Mouse (Mus musculus) heart, postnatal 0 days (tissue): Measurements from ENCODE around the gene Zfp950. TPM values are rescaled to one million over a fixed set of nuclear protein-coding genes. Genes with fewer than 3 reads are reported as not detected.
"Not testable (repeated sequence)": the region's sequence is repeated elsewhere in the genome, so short reads cannot be mapped to it uniquely, and the experiment has no call there.

Source experiments
- ATAC-seq: fragments of 200-750 bp; cut with Nextera tagmentation; 2 replicates; pipeline ENCODE4 v1.8.0; 2017; ENCODE audit warnings: low read depth, moderate number of reproducible peaks, moderate library complexity; ENCODE audit not compliant: insufficient read depth
- DNase-seq: peaks from one replicate; pipeline ENCODE4 v3.0.0-alpha.2; 2016; ENCODE audit warnings: low spot score
- H3K27ac ChIP-seq: fragments of 300-500 bp; sonication (generic); 2 replicates; pipeline ENCODE4 v1.5.1; 2014; ENCODE audit warnings: low read depth, mild to moderate bottlenecking
- H3K27me3 ChIP-seq: fragments of 300-500 bp; sonication (generic); 2 replicates; pipeline ENCODE4 v1.6.1; 2014; ENCODE audit warnings: low read length, mixed read lengths; ENCODE audit not compliant: control insufficient read depth, insufficient read depth
- H3K36me3 ChIP-seq: fragments of 300-500 bp; sonication (generic); replicated peaks from 2 replicates; pipeline ENCODE4 v1.6.1; 2014; ENCODE audit warnings: low read length, mixed read lengths; ENCODE audit not compliant: control insufficient read depth, insufficient read depth
- H3K4me1 ChIP-seq: fragments of 300-500 bp; sonication (generic); 2 replicates; pipeline ENCODE4 v1.6.1; 2014; ENCODE audit warnings: antibody characterized with exemption; ENCODE audit not compliant: control insufficient read depth, insufficient read depth
- H3K4me2 ChIP-seq: fragments of 300-500 bp; sonication (generic); 2 replicates; pipeline ENCODE4 v1.6.1; 2014; ENCODE audit warnings: low read depth, mild to moderate bottlenecking, low read length, moderate library complexity
- H3K4me3 ChIP-seq: fragments of 300-500 bp; sonication (generic); 2 replicates; pipeline ENCODE4 v1.5.1; 2014; ENCODE audit warnings: low read depth, low read length
- H3K9ac ChIP-seq: fragments of 300-500 bp; sonication (generic); replicated peaks from 2 replicates; pipeline ENCODE4 v1.6.1; 2014; ENCODE audit warnings: low read depth, low read length, mixed read lengths
- H3K9me3 ChIP-seq: fragments of 300-500 bp; sonication (generic); replicated peaks from 2 replicates; pipeline ENCODE4 v1.6.1; 2016; ENCODE audit warnings: low read length; ENCODE audit not compliant: control insufficient read depth
- CTCF ChIP-seq: IDR thresholded peaks from 2 replicates; pipeline ENCODE4 v1.5.1; 2016; ENCODE audit warnings: antibody characterized with exemption, control low read depth, low read depth
- EP300 ChIP-seq: IDR thresholded peaks from 2 replicates; pipeline ENCODE4 v1.6.1; 2016; ENCODE audit warnings: antibody characterized with exemption, low read depth
- WGBS: fragments of 180-500 bp; shearing (Covaris S2); extraction: QIAGEN DNeasy Blood & Tissue Kit; methylation state at CpG from one replicate; pipeline ENCODE4 v1.1.7; 2014; 5-methylcytosine and 5-hydroxymethylcytosine counted together
- polyA plus RNA-seq: library from polyadenylated mRNA; unstranded; fragments of >200 nt; fragmentation: Nextera tagmentation; extraction: Ambion mirVana; gene quantifications from 2 replicates; pipeline ENCODE4 v1.2.1, GENCODE M21; 2015
- total RNA-seq: library from RNA; depleted of rRNA; stranded (reverse); fragments of >200 nt; gene quantifications from 2 replicates; pipeline ENCODE4 v1.2.3, GENCODE M21; 2014; ENCODE audit warnings: low replicate concordance; rRNA removed

Zfp950 gene
- total RNA-seq (9.5 and 12.5 TPM in 2 replicates), polyA plus RNA-seq (18.7 and 22.5 TPM in 2 replicates)

GRCm38 (mm10) chr19:61140342-61141206, at the start of gene Zfp950:
Zfp950 (minus strand) TSS chr19:61140840.
- Histone ChIP-seq H3K4me1 (peaks cover 12% of the 10 kb centered on the region; the same call in 1 of the 2 replicates), H3K27me3 (no peaks in the 10 kb centered on the region), H3K36me3 (no peaks in the 10 kb centered on the region), H3K9me3 (no peaks in the 10 kb centered on the region), H3K9ac (peak within 1 kb of the TSS; percentile 68), H3K27ac (peak within 1 kb of the TSS; percentile 63; the same call in 1 of the 2 replicates), H3K4me3 (peak within 1 kb of the TSS; percentile 80), H3K4me2 (peak within 1 kb of the TSS; percentile 70)
- under 1% methylated on average over 18 of the region's 18 CpGs for WGBS
- TF ChIP-seq CTCF = no peak
- no peak for TF ChIP-seq EP300
- peak; percentile 99 for ATAC-seq
- DNase-seq = peak; percentile 96

- not testable (repeated sequence) for H3K4me3 ChIP-seq, H3K4me1 ChIP-seq, H3K36me3 ChIP-seq, ATAC-seq, H3K27ac ChIP-seq, H3K9ac ChIP-seq, H3K4me2 ChIP-seq, H3K27me3 ChIP-seq, DNase-seq
- peaks cover 14% of the 10 kb centered on the region for H3K9me3 ChIP-seq
- 70% methylated on average over 2 of the region's 2 CpGs for WGBS
Observed at GRCm38 (mm10) chr19:61183590-61183989, 43.0 kb upstream of the Zfp950 start, which contains the start of gene Gm6020. Gm6020 (plus strand) TSS chr19:61183890.

- 0 out of 2 replicates have a peak within 1 kb of the TSS, but pooled peaks have one; percentile 6 for H3K9ac ChIP-seq
- no peak for DNase-seq
Observed at GRCm38 (mm10) chr19:61175756-61176324, 35.2 kb upstream of the Zfp950 start, which contains the start of gene Gm7102. Gm7102 (minus strand) TSS chr19:61176309.

GRCm38 (mm10) chr19:61151701-61152420, 11.2 kb upstream of the Zfp950 start:
- DNase-seq (no peak), ATAC-seq (peak; percentile 49; the same call in 1 of the 2 replicates)
- WGBS = 4% methylated on average over 27 of the region's 27 CpGs
- peak overlapping the region; percentile 43; the same call in 1 of the 2 replicates for H3K9ac ChIP-seq
- TF ChIP-seq CTCF = no peak
- TF ChIP-seq EP300 = no peak
- no peaks in the 10 kb centered on the region for H3K27me3 ChIP-seq
- H3K9me3 ChIP-seq = no peaks in the 10 kb centered on the region
- peak overlapping the region; percentile 49 for H3K4me3 ChIP-seq
- H3K4me1 ChIP-seq = peaks cover 2% of the 10 kb centered on the region; the same call in 1 of the 2 replicates
- H3K36me3 ChIP-seq = no peaks in the 10 kb centered on the region
- H3K4me2 ChIP-seq = peak overlapping the region; percentile 77
- no peak overlapping the region for H3K27ac ChIP-seq

More at GRCm38 (mm10) chr19:61175756-61176324, 35.2 kb upstream of the Zfp950 start, which contains the start of gene Gm7102:
- peak within 1 kb of the TSS; percentile 46 for H3K4me3 ChIP-seq
- H3K36me3 ChIP-seq = no peaks in the 10 kb centered on the region
- no peak for TF ChIP-seq CTCF
- TF ChIP-seq EP300 = no peak
- no peaks in the 10 kb centered on the region for H3K27me3 ChIP-seq
- 16% methylated on average over 39 of the region's 39 CpGs for WGBS
- H3K4me2 ChIP-seq = peak within 1 kb of the TSS; percentile 70
- no peak for ATAC-seq
- H3K9me3 ChIP-seq = no peaks in the 10 kb centered on the region
- no peaks in the 10 kb centered on the region for H3K4me1 ChIP-seq
- H3K27ac ChIP-seq = no peak within 1 kb of the TSS

- WGBS = 6% methylated on average over 8 of the region's 8 CpGs
- ATAC-seq = no peak
- no peak for DNase-seq
- no peak overlapping the region for H3K27ac ChIP-seq
- H3K9ac ChIP-seq = peak overlapping the region; percentile 43; the same call in 1 of the 2 replicates
- H3K4me3 ChIP-seq = peak overlapping the region; percentile 49
- H3K4me2 ChIP-seq = peak overlapping the region; percentile 77
- no peaks in the 10 kb centered on the region for H3K27me3 ChIP-seq
- TF ChIP-seq EP300 (no peak), CTCF (no peak)
- no peaks in the 10 kb centered on the region for H3K9me3 ChIP-seq
- H3K36me3 ChIP-seq = no peaks in the 10 kb centered on the region
- H3K4me1 ChIP-seq = peaks cover 2% of the 10 kb centered on the region; the same call in 1 of the 2 replicates
Observed at GRCm38 (mm10) chr19:61151372-61151700, 10.7 kb upstream of the Zfp950 start.
